Mouse (Mus musculus): ENCODE measurements around the gene Stat5a.

DNA sequence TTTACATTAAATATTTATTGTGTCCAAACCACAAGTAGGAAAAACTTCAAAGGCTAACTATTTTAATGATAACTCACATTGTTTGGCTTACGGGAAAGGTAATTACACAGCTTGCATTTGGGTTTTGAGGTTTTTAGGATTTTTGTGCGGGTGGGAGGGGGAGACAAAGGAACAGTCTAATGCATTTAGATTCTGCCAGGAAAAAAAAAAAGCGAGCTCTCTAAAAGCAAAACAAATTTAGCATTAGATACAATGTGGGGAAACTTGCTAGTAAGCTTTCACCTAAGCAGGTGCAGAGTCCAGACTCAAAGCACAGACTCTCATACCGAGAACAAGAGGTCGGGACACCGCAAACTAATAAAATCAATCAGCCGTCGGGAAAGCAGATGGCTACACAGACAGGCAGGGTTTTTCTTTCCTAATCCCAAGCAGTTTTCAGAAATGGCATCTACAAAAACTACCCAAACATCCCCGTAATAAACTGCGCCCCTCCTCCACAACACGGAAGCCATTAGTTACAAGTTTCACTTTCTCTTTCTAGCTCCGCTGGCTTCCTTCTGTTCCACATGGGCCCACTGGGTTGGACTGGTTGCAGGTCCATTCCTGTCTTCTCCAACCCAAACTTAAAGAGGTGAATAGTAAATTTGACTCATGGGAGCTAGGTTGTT, 72.2 kb downstream of the Stat5a start:
- TF ChIP-seq CTCF (IDR thresholded peaks at IDR 0.05; ENCODE audit: extremely low read depth, insufficient read length, insufficient replicate concordance, low read depth, low read length) (no peak), POLR2A (IDR thresholded peaks at IDR 0.05; ENCODE audit: low read depth, low read length) (no peak)
